Mouse (Mus musculus): ENCODE measurements around the gene Xab2.

- TF ChIP-seq CTCF (conservative IDR thresholded peaks at IDR 0.05 in 1 of 2, IDR thresholded peaks at IDR 0.05 in 1 of 2; ENCODE audit: low read depth in 2 of 2, low read length in 2 of 2) (no peak), TCF12 (IDR thresholded peaks at IDR 0.05; ENCODE audit: low read depth, low read length) (no peak), USF1 (IDR thresholded peaks at IDR 0.05; ENCODE audit: low read depth, low read length) (no peak), POLR2A (IDR thresholded peaks at IDR 0.05; ENCODE audit: low read depth, low read length) (no peak), ETS1 (conservative IDR thresholded peaks at IDR 0.05; ENCODE audit: low read depth, low read length) (no peak), ZKSCAN1 (IDR thresholded peaks at IDR 0.05; ENCODE audit: borderline replicate concordance, low read depth, low read length) (no peak)
These were observed 32.9 kb downstream of the Xab2 start for GRCm38 (mm10) chr8:3588258-3588633.
